Mouse (Mus musculus) neural tube, embryonic 14.5 days (tissue): ENCODE results near the gene Zbtb34. TPM values are rescaled to one million over a fixed set of nuclear protein-coding genes. Genes with fewer than 3 reads are reported as not detected.
A peak's percentile ranks its signal among the peaks of the same experiment; 100 is the strongest.

Experiments
- ATAC-seq: fragments of 200-750 bp; cut with Nextera tagmentation; 2 replicates; pipeline ENCODE4 v1.8.0; 2017; ENCODE audit warnings: low read depth, mild to moderate bottlenecking, moderate TSS enrichment, moderate library complexity
- H3K27ac ChIP-seq: fragments of 300-500 bp; sonication (generic); 2 replicates; pipeline ENCODE4 v1.5.1; 2014; ENCODE audit warnings: low read depth, mild to moderate bottlenecking, control low read depth, low read length, moderate library complexity, mixed read lengths
- H3K27me3 ChIP-seq: fragments of 300-500 bp; sonication (generic); 2 replicates; pipeline ENCODE4 v1.6.1; 2014; ENCODE audit warnings: low read length; ENCODE audit not compliant: control insufficient read depth, insufficient read depth
- H3K36me3 ChIP-seq: fragments of 300-500 bp; sonication (generic); 2 replicates; pipeline ENCODE4 v1.6.1; 2014; ENCODE audit warnings: low read length, mixed read lengths; ENCODE audit not compliant: control insufficient read depth, insufficient read depth
- H3K4me1 ChIP-seq: fragments of 300-500 bp; sonication (generic); 2 replicates; pipeline ENCODE4 v1.6.1; 2014; ENCODE audit warnings: low read length; ENCODE audit not compliant: control insufficient read depth, insufficient read depth
- H3K4me2 ChIP-seq: fragments of 300-500 bp; sonication (generic); 2 replicates; pipeline ENCODE4 v1.6.1; 2014; ENCODE audit warnings: mild to moderate bottlenecking, low read depth, low read length, control low read depth
- H3K4me3 ChIP-seq: fragments of 300-500 bp; sonication (generic); 2 replicates; pipeline ENCODE4 v1.5.1; 2014; ENCODE audit warnings: low read depth, low read length, control low read depth, mixed read lengths
- H3K9ac ChIP-seq: fragments of 300-500 bp; sonication (generic); replicated peaks from 2 replicates; pipeline ENCODE4 v1.6.1; 2014; ENCODE audit warnings: low read depth, mild to moderate bottlenecking, control low read depth, low read length, mixed read lengths
- H3K9me3 ChIP-seq: fragments of 300-500 bp; sonication (generic); 2 replicates; pipeline ENCODE4 v1.6.1; 2016; ENCODE audit warnings: low read length; ENCODE audit not compliant: control insufficient read depth
- WGBS: fragments of 180-500 bp; shearing (Covaris S2); extraction: QIAGEN DNeasy Blood & Tissue Kit; methylation state at CpG from one replicate; pipeline ENCODE4 v1.1.7; 2014; 5-methylcytosine and 5-hydroxymethylcytosine counted together
- polyA plus RNA-seq: library from polyadenylated mRNA; unstranded; fragments of >200 nt; fragmentation: Nextera tagmentation; extraction: Ambion mirVana; gene quantifications from 2 replicates; pipeline ENCODE4 v1.2.1, GENCODE M21; 2014

Zbtb34 gene
- polyA plus RNA-seq, 1 experiment from 2014 or later, result 9.6 TPM

DNA sequence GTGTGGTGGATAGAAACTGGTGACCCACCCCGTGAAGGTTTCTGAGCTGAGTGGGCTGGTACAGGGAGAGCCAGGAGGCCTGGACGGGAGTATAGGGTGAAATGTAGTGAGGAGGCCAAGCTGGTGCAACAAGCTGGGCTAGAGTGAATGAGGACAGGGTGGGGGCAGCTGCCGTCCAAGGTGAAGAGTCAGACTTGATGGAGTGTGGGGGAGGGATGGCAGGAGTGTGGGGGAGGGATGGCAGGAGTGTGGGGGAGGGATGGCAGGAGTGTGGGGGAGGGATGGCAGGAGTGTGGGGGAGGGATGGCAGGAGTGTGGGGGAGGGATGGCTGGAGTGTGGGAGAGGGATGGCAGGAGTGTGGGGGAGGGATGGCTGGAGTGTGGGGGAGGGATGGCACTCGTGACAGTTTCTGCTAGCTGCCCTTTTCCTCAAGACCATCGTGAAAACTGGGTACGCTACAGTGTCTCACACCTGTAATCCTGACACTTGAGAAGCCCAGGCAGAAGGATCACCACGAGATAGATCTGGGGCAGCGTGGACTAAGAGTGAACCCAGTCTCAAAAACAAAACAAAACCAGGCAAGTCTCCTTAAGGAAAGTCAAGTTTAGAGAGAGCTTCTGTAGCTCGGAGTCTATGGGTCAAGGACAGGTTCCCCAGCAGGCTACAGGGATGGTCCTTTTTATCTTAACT, 9.0 kb upstream of the Zbtb34 start:
- H3K9ac ChIP-seq, result no peak overlapping the region
- peaks cover 18% of the 10 kb centered on the region for H3K4me1 ChIP-seq
- H3K9me3 ChIP-seq, result no peaks in the 10 kb centered on the region
- H3K4me3 ChIP-seq, result no peak overlapping the region
- H3K4me2 ChIP-seq, result no peak overlapping the region
- H3K27me3 ChIP-seq, result no peaks in the 10 kb centered on the region
- H3K36me3 ChIP-seq, result no peaks in the 10 kb centered on the region
- no peak overlapping the region for H3K27ac ChIP-seq
- WGBS, result 32% methylated on average over 9 of the region's 9 CpGs
- ATAC-seq, result no peak

DNA sequence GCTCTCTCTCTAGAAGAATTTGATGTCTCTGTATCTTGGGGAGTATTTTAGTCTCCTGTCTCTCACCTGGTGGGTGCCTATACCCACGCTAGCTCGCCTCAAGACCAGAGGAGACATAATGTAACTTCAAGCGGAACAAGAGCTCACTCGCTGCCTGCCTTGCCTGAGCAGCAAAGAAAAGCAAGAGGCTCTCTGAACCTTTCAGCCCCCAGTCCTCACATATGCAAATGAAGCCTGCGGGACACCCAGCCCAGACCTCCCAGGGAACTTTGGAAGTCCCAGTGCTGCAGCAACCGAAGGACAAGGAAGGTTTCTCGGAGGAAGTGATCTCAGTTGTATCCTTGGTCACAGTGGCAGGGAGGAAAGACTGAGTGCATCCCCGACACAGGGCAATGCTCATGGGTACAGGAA, 8.4 kb upstream of the Zbtb34 start:
- no peak overlapping the region for H3K4me2 ChIP-seq

DNA sequence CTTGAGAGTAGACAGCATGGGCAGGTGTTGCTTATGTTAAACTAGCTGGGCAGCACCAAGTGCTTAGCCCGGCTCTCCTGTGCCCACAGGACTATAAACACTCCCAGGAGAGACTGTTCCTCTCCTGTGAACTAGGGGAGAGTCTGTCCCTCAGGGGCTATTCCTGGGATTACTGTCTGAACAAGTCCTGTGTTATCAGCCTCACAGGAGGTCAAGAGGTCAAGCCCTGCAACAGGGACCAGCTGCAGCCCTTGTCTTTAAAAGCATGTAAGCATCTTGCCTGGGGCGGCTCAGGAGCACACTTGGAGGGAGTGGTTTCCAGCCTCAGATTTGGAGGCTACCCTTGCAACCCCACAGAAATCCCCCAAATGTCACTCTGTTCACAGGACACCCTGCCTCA, 7.3 kb upstream of the Zbtb34 start:
- WGBS, result 16% methylated on average over 2 of the region's 2 CpGs
- no peak for ATAC-seq
- Histone ChIP-seq H3K9me3 (no peaks in the 10 kb centered on the region), H3K27ac (no peak overlapping the region), H3K4me3 (no peak overlapping the region), H3K9ac (no peak overlapping the region), H3K27me3 (no peaks in the 10 kb centered on the region), H3K4me1 (peaks cover 22% of the 10 kb centered on the region), H3K36me3 (no peaks in the 10 kb centered on the region), H3K4me2 (no peak overlapping the region)

More for the DNA sequence above, 8.4 kb upstream of the Zbtb34 start:
- WGBS, result 7% methylated on average over 8 of the region's 8 CpGs
- no peak for ATAC-seq
- Histone ChIP-seq H3K27me3 (no peaks in the 10 kb centered on the region), H3K4me1 (peaks cover 22% of the 10 kb centered on the region), H3K4me3 (no peak overlapping the region), H3K36me3 (no peaks in the 10 kb centered on the region), H3K27ac (no peak overlapping the region), H3K9ac (no peak overlapping the region), H3K9me3 (no peaks in the 10 kb centered on the region)

DNA sequence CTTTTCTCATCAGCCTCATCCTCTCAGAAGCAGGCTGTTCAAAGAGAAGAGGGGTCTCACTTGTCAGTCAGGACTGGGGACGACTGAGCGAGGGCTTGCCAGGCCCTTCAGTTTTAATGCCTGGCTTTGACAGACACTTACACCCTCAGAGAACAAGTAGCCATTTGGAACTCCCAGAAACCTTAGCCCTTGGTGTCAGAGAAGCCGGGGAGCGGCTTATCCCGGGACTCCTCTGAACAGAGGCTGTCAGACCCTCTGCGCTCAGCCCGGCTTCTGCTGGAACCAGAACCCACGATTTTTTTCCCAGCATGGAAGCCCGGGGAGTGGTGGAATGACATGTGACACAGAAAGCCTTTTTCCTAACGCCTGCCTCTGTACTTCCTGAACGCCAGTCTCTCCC, 6.1 kb upstream of the Zbtb34 start:
- Histone ChIP-seq H3K4me3 (no peak overlapping the region), H3K9ac (no peak overlapping the region), H3K4me1 (peaks cover 22% of the 10 kb centered on the region), H3K36me3 (no peaks in the 10 kb centered on the region), H3K27ac (no peak overlapping the region), H3K9me3 (no peaks in the 10 kb centered on the region), H3K4me2 (no peak overlapping the region), H3K27me3 (no peaks in the 10 kb centered on the region)
- 71% methylated on average over 11 of the region's 11 CpGs for WGBS
- ATAC-seq, result no peak

DNA sequence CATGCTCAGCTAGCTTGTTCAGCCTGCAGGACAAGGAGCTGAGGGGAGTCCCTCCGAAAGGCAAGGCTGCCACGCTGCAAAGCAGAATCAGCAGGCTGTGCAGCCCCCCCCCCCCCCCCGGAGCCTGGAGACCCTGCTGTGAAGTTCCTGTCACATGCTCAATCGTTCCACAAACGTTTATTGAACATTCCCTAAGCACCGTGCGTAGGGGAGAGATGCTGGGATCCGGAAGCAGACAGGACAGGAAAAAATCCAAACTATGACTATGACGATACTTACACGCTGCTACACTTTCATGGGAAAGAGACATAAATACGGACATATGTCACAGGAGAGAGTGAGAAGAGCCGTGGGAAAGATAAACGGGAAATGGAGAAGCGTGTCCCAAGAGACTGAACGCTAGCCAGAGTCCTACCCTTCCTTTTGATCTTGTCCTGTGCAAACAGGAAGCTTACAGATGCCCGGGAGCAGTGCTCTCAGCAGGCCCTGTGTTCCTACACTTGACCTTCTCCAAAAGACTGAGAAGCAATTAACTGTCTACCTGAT, 5.0 kb upstream of the Zbtb34 start:
- H3K36me3 ChIP-seq, result no peaks in the 10 kb centered on the region
- H3K9me3 ChIP-seq, result no peaks in the 10 kb centered on the region
- H3K4me2 ChIP-seq, result peak overlapping the region; percentile 36
- H3K27ac ChIP-seq, result peak overlapping the region; percentile 62; the same call in 1 of the 2 replicates
- WGBS, result 6% methylated on average over 16 of the region's 16 CpGs
- peaks cover 22% of the 10 kb centered on the region for H3K4me1 ChIP-seq
- no peak for ATAC-seq
- H3K27me3 ChIP-seq, result no peaks in the 10 kb centered on the region
- H3K9ac ChIP-seq, result peak overlapping the region; percentile 21; the same call in 1 of the 2 replicates
- H3K4me3 ChIP-seq, result no peak overlapping the region

DNA sequence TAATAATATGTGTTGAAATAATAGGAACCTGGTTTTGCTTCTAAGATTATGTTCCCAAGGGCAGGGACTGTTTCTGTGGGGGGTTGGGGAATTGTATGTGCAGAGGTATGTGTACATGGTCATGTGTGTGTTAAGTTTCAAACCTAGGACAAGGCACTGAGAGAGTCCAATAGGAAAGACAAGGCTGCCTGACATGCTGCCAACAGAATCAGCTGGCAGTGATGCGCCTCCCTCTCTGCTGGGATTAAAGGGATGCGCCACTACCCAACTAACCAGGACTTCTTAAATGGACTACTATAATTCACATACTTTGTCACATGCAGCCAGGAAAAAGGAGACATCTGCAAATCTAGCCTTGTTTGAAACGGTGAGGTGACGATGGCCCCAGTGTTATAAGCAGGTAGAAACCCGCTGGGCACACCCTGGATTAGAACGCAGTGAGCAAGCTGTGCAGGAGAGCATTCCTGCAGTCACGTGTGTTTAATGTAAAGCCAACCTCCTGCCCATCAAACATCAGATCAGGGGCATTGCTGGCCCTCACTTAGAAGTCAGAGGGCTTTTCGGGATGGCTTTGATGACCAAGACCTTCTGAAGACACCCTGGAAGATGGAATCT, 4.0 kb upstream of the Zbtb34 start:
- Histone ChIP-seq H3K27me3 (no peaks in the 10 kb centered on the region), H3K36me3 (no peaks in the 10 kb centered on the region), H3K4me1 (peaks cover 23% of the 10 kb centered on the region), H3K4me2 (peak overlapping the region; percentile 36), H3K27ac (no peak overlapping the region), H3K4me3 (no peak overlapping the region), H3K9me3 (no peaks in the 10 kb centered on the region), H3K9ac (no peak overlapping the region)
- ATAC-seq, result no peak
- 46% methylated on average over 8 of the region's 8 CpGs for WGBS

DNA sequence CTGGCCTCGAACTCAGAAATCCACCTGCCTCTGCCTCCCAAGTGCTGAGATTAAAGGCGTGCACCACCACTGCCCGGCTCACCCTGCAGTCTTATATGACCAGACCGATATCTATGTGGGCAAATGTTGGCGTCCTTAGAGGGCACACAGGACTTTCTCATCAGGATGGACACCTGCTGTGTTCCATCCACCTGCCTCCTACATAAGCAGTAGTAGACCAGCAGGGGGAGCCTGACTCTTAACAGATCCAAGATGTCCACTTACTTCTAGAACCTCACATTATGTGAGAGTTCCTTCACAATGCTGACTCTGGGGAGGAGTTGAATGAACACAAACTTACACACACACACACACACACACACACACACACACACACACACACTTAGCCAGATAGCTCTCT, 1.8 kb upstream of the Zbtb34 start:
- Histone ChIP-seq H3K36me3 (no peaks in the 10 kb centered on the region), H3K4me3 (no peak overlapping the region), H3K4me1 (peaks cover 27% of the 10 kb centered on the region), H3K27me3 (no peaks in the 10 kb centered on the region), H3K9me3 (no peaks in the 10 kb centered on the region), H3K9ac (no peak overlapping the region), H3K4me2 (no peak overlapping the region), H3K27ac (no peak overlapping the region)
- ATAC-seq, result no peak
- WGBS, result 53% methylated on average over 5 of the region's 5 CpGs

DNA sequence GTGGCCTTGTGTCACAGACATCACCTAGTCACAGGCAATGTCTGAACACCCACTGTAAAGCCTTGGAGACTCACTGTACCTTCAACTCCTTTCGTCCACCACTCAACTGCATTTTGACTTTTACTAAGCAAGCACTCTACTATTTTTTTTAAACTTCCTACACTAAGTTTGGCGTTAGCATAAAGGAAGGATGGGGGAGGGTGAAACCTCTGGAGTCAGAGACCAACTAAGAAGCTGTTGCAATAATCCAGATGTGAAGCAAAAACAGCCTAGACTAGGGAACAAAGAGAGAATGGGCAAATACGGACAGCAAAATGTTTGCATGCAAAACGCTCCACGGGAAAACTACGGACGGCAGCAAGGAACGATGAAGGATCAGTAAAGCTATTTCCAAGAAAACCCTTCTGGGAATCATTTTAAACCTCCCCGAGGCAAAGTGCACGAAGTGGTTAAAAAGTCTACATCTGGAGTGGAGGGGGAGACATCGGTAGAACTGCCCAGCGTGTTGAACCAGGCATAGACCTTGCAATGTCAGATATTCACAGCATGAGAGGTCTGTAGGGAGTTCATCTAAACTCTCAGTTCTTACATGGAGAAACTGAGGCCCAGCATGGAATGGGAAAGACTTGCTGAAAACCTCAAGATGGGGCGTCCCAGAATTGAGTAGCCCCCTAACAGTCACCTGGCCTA, 898 bp downstream of the Zbtb34 start:
- 8% methylated on average over 13 of the region's 13 CpGs for WGBS

DNA sequence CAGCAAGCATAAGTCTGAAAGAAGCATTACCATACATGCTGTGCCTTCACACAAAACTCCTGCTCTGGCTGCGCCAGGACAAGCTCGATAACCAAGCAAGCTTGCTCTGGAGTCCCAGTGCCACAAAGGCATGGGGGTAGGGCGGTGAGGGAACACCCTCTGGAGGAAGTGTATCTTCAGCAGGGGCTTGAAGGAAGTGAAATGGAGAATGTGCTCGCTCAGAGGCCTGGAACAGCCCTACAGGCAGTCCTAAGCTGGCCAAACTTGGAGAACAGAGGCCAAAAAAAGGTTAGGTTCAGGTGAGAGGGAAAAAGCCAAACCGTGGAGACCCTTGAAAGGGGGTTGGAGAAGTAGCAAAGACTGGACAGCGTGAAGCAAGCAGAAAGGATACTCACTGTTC, 1.8 kb downstream of the Zbtb34 start:
- peak overlapping the region; percentile 93; the same call in 1 of the 2 replicates for H3K4me2 ChIP-seq
- ATAC-seq, result no peak
- no peak overlapping the region for H3K9ac ChIP-seq
- H3K4me1 ChIP-seq, result peaks cover 12% of the 10 kb centered on the region
- WGBS, result 48% methylated on average over 6 of the region's 6 CpGs
- no peaks in the 10 kb centered on the region for H3K9me3 ChIP-seq
- H3K27ac ChIP-seq, result no peak overlapping the region
- H3K4me3 ChIP-seq, result no peak overlapping the region
- H3K27me3 ChIP-seq, result no peaks in the 10 kb centered on the region
- peaks cover 10% of the 10 kb centered on the region; the same call in 1 of the 2 replicates for H3K36me3 ChIP-seq

More for the DNA sequence above, 898 bp downstream of the Zbtb34 start:
- peaks cover 16% of the 10 kb centered on the region for H3K4me1 ChIP-seq
- peak overlapping the region; percentile 96 for H3K4me3 ChIP-seq
- H3K9me3 ChIP-seq, result no peaks in the 10 kb centered on the region
- H3K4me2 ChIP-seq, result peak overlapping the region; percentile 93
- no peaks in the 10 kb centered on the region for H3K27me3 ChIP-seq
- peaks cover 10% of the 10 kb centered on the region; the same call in 1 of the 2 replicates for H3K36me3 ChIP-seq
- peak overlapping the region; percentile 96 for H3K9ac ChIP-seq
- no peak for ATAC-seq
- H3K27ac ChIP-seq, result peak overlapping the region; percentile 28
